ENCODE assay signal across 17 mouse cellular contexts in genomic region chr2:33552672-33553071, GRCm38 (mm10).
DNase-seq lines count a peak whose midpoint lies in the region; ATAC-seq and TF ChIP-seq lines count a peak whose summit lies in the region.
"Had no signal": no experiment of that assay in that cellular context is flagged by ENCODE, and none has a peak within 500 bp of the region (broad histone marks: within the 10 kb centered on the region; RNA-seq: fewer than 3 reads in every experiment).

No protein-coding gene starts in this region.

- H3K4me1 ChIP-seq in lung, embryonic 14.5 days (ENCODE audit: insufficient read depth) = no peaks in the 10 kb centered on the region
- no peaks in the 10 kb centered on the region for H3K4me1 ChIP-seq in midbrain, embryonic 14.5 days (ENCODE audit: control insufficient read depth, insufficient read depth, low read length)
- H3K4me1 ChIP-seq: heart, embryonic 15.5 days; limb, embryonic 15.5 days had no signal

- no peak for ATAC-seq in lung, embryonic 14.5 days (ENCODE audit: insufficient read depth)
- ATAC-seq in megakaryocyte progenitor cell, adult 5-6 weeks (replicated peaks; ENCODE audit: poor library complexity) = no peak
- no peak for ATAC-seq in midbrain, embryonic 14.5 days (ENCODE audit: low FRiP score, low TSS enrichment)
- ATAC-seq: hindbrain, embryonic 16.5 days had no signal

- 51% methylated on average over 5 of the region's 5 CpGs for WGBS in lung, embryonic 14.5 days
- WGBS in midbrain, embryonic 14.5 days = 61% methylated on average over 5 of the region's 5 CpGs

- H3K4me3 ChIP-seq in lung, embryonic 14.5 days (ENCODE audit: low read depth, low read length) = no peak overlapping the region
- no peak overlapping the region for H3K4me3 ChIP-seq in midbrain, embryonic 14.5 days (replicated peaks; ENCODE audit: low read depth, low read length)
- H3K4me3 ChIP-seq: erythroblast, embryonic 14.5 days; heart, embryonic 15.5 days; limb, embryonic 15.5 days; myocyte had no signal

- no peaks in the 10 kb centered on the region for H3K36me3 ChIP-seq in lung, embryonic 14.5 days (ENCODE audit: insufficient read depth)
- no peaks in the 10 kb centered on the region for H3K36me3 ChIP-seq in midbrain, embryonic 14.5 days (ENCODE audit: control insufficient read depth, insufficient read depth, low read length)
- H3K36me3 ChIP-seq: heart, embryonic 15.5 days; limb, embryonic 15.5 days had no signal

- H3K9me3 ChIP-seq in lung, embryonic 14.5 days (ENCODE audit: low read depth, low read length) = no peaks in the 10 kb centered on the region
- no peaks in the 10 kb centered on the region for H3K9me3 ChIP-seq in midbrain, embryonic 14.5 days (ENCODE audit: control insufficient read depth, low read length)
- H3K9me3 ChIP-seq: heart, embryonic 15.5 days; limb, embryonic 15.5 days had no signal

- no peaks in the 10 kb centered on the region for H3K27me3 ChIP-seq in lung, embryonic 14.5 days (ENCODE audit: insufficient read depth, low read length)
- H3K27me3 ChIP-seq in midbrain, embryonic 14.5 days (ENCODE audit: control insufficient read depth, insufficient read depth, low read length) = peaks cover 4% of the 10 kb centered on the region; the same call in 1 of the 2 replicates
- H3K27me3 ChIP-seq: limb, embryonic 15.5 days had no signal

- H3K4me2 ChIP-seq in lung, embryonic 14.5 days = no peak overlapping the region
- H3K4me2 ChIP-seq in midbrain, embryonic 14.5 days (ENCODE audit: low read length) = no peak overlapping the region
- H3K4me2 ChIP-seq: heart, embryonic 15.5 days; limb, embryonic 15.5 days had no signal

- no peak overlapping the region for H3K27ac ChIP-seq in lung, embryonic 14.5 days (ENCODE audit: low read depth)
- no peak overlapping the region for H3K27ac ChIP-seq in midbrain, embryonic 14.5 days (replicated peaks; ENCODE audit: low read depth, low read length)
- H3K27ac ChIP-seq: heart, embryonic 15.5 days; limb, embryonic 15.5 days; macrophage had no signal

- H3K9ac ChIP-seq in lung, embryonic 14.5 days = no peak overlapping the region
- no peak overlapping the region for H3K9ac ChIP-seq in midbrain, embryonic 14.5 days (replicated peaks; ENCODE audit: low read length)
- H3K9ac ChIP-seq: heart, embryonic 15.5 days; limb, embryonic 15.5 days had no signal

- peak; percentile 20 to 50 for DNase-seq in cerebellum, postnatal 14 days
- no peak for DNase-seq in cerebellum, adult 9-10 months
- DNase-seq in lung, embryonic 14.5 days = no peak
- no peak for DNase-seq in lung, postnatal 25 days (ENCODE audit: low spot score)
- DNase-seq in MEL-GATA-1-ER (ENCODE audit: extremely low read depth, low read depth) = peak; percentile 12
- DNase-seq in naive thymus-derived CD4-positive, alpha-beta T cell, adult 2 months (ENCODE audit: low read depth) = peak; percentile 7
- no peak for DNase-seq in midbrain, embryonic 14.5 days
- DNase-seq: embryo, embryonic 11 days; gastrocnemius, postnatal 25 days; kidney, postnatal 14 days had no signal

- peak; percentile 58 for TF ChIP-seq CTCF in lung, embryonic 14.5 days (IDR thresholded peaks at IDR 0.05; ENCODE audit: low read depth)

Comparison
In these comparisons a context has a peak if more than half of its experiments do, and no peak if none do; other contexts are left out.
1. DNase-seq: peak in cerebellum, postnatal 14 days (2 of 2), MEL-GATA-1-ER (single experiment) and naive thymus-derived CD4-positive, alpha-beta T cell, adult 2 months (single experiment); none in cerebellum, adult 9-10 months (single experiment), lung, embryonic 14.5 days (single experiment), lung, postnatal 25 days (single experiment) and midbrain, embryonic 14.5 days (single experiment).